Mouse (Mus musculus): ENCODE results near the gene Ptprj. TPM values are rescaled to one million over a fixed set of nuclear protein-coding genes. Genes with fewer than 3 reads are reported as not detected.

The Ptprj gene
- total RNA-seq (2023) = 11.7 TPM

GRCm38 (mm10) chr2:90580236-90581005 is at the start of gene Ptprj:
Ptprj (minus strand) TSS chr2:90580647.

GRCm38 (mm10) chr2:90398633-90399107 is 181.8 kb downstream of the Ptprj start, which contains the start of gene Olfr1274-ps:
Olfr1274-ps (plus strand) TSS chr2:90398683.

Other genes with a start within 250 kb of the Ptprj start
- gene Olfr1274-ps, start 182.0 kb downstream of the Ptprj start, total RNA-seq (2023) = not detected
- 57.0 TPM for gene Nup160, start 96.6 kb upstream of the Ptprj start, total RNA-seq (2023)
- gene Fnbp4, start 164.7 kb upstream of the Ptprj start, total RNA-seq (2023) = 277 TPM
- gene Agbl2, start 202.1 kb upstream of the Ptprj start, total RNA-seq (2023) = not detected